Mouse (Mus musculus): ENCODE data around the gene Bst2. TPM values are rescaled to one million over a fixed set of nuclear protein-coding genes. Genes with fewer than 3 reads are reported as not detected.
"Not testable (repeated sequence)": the region's sequence is repeated elsewhere in the genome, so short reads cannot be mapped to it uniquely, and the experiment has no call there.

Bst2 gene
- polyA plus RNA-seq, 1 experiment, result 371 TPM

DNA sequence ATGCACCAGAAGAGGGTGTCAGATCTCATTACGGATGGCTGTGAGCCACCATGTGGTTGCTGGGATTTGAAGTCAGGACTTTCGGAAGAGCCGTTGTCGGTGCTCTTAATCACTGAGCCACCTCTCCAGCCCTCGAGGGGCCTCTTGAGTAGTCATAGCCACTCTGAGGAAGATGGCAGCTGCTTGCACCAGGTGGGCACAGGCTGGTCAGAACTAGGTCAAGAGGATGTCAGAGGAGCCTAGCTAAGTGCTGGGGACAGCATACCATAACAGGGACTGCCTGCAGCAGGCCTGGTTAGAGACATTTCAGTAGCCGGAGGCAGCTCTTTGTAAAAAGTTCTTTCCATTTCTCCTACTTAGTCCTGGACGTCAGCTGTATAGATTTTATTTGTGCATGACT is 13.5 kb upstream of the Bst2 start:
- DNase-seq (ENCODE audit: low read depth in 1 of 2, low spot score in 2 of 2), result no peak
- Histone ChIP-seq H3K4me1 (ENCODE audit: control insufficient read depth, insufficient read depth, insufficient read length) (no peaks in the 10 kb centered on the region), H3K27me3 (ENCODE audit: control insufficient read depth, insufficient read depth, low read length) (no peaks in the 10 kb centered on the region), H3K27ac (ENCODE audit: insufficient read depth, low read length) (no peak overlapping the region), H3K36me3 (ENCODE audit: control insufficient read depth, insufficient read depth, low read length) (peaks cover 11% of the 10 kb centered on the region), H3K4me3 (ENCODE audit: extremely low read depth, insufficient read depth, insufficient read length) (no peak overlapping the region)
- no peak for TF ChIP-seq POLR2A (IDR thresholded peaks at IDR 0.05; ENCODE audit: low read depth, low read length)
- no peak for TF ChIP-seq CTCF (IDR thresholded peaks at IDR 0.05; ENCODE audit: extremely low read depth, insufficient read depth, insufficient read length, insufficient replicate concordance)
- 83% methylated on average over 7 of the region's 7 CpGs for WGBS

DNA sequence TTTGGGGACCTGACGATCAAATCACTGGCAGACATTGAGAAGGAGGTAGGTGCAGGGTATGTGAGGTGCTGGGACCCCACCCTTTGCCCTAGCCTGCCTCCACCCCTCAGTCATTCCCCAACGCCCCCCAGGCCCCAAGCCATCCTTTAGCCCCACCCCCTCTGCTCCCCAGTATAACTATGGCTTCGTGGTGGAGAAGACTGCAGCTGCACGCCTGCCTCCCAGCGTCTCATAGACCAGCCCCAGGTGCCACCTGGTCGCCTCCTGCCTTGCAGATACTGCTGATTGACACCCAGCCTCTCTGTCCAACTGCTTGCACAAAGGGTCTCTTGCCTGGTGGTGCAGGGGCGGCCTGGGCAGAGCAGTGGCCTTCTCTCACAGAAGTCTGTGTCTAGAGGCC is 10.3 kb upstream of the Bst2 start:
- WGBS, result 83% methylated on average over 7 of the region's 7 CpGs
- peaks cover 5% of the 10 kb centered on the region for H3K4me1 ChIP-seq (ENCODE audit: control insufficient read depth, insufficient read depth, insufficient read length)
- H3K36me3 ChIP-seq (ENCODE audit: control insufficient read depth, insufficient read depth, low read length), result peaks cover 18% of the 10 kb centered on the region
- no peak for DNase-seq (ENCODE audit: low read depth in 1 of 2, low spot score in 2 of 2)
- no peaks in the 10 kb centered on the region for H3K27me3 ChIP-seq (ENCODE audit: control insufficient read depth, insufficient read depth, low read length)
- H3K4me3 ChIP-seq (ENCODE audit: extremely low read depth, insufficient read depth, insufficient read length), result no peak overlapping the region
- no peak overlapping the region for H3K27ac ChIP-seq (ENCODE audit: insufficient read depth, low read length)
- TF ChIP-seq POLR2A (IDR thresholded peaks at IDR 0.05; ENCODE audit: low read depth, low read length) (no peak), CTCF (IDR thresholded peaks at IDR 0.05; ENCODE audit: extremely low read depth, insufficient read depth, insufficient read length, insufficient replicate concordance) (no peak)

DNA sequence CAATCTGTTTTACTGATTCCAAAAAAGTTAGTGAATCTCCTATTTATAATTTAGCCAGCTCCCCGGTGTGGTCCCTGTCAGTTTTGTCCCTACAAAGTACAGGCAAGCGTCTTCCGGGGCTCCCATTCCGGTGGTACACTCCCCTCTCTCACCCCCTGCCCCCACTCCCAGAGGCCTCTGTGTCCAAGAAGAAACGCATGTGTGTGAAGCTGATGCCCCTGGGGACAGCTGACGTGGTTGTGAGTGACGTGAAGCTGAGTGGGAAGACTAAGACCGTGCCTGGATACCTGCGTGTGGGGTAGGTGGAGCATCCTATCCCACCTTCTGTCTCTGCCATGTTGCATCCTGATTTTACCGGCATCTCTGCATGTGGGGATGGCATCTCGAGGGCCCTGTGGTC is 7.8 kb upstream of the Bst2 start:
- H3K27me3 ChIP-seq (ENCODE audit: control insufficient read depth, insufficient read depth, low read length), result no peaks in the 10 kb centered on the region
- WGBS, result 95% methylated on average over 11 of the region's 11 CpGs
- TF ChIP-seq POLR2A (IDR thresholded peaks at IDR 0.05; ENCODE audit: low read depth, low read length), result no peak
- TF ChIP-seq CTCF (IDR thresholded peaks at IDR 0.05; ENCODE audit: extremely low read depth, insufficient read depth, insufficient read length, insufficient replicate concordance), result no peak
- DNase-seq (ENCODE audit: low read depth in 1 of 2, low spot score in 2 of 2), result no peak
- H3K4me1 ChIP-seq (ENCODE audit: control insufficient read depth, insufficient read depth, insufficient read length), result peaks cover 5% of the 10 kb centered on the region
- peaks cover 18% of the 10 kb centered on the region for H3K36me3 ChIP-seq (ENCODE audit: control insufficient read depth, insufficient read depth, low read length)
- no peak overlapping the region for H3K27ac ChIP-seq (ENCODE audit: insufficient read depth, low read length)
- no peak overlapping the region for H3K4me3 ChIP-seq (ENCODE audit: extremely low read depth, insufficient read depth, insufficient read length)

DNA sequence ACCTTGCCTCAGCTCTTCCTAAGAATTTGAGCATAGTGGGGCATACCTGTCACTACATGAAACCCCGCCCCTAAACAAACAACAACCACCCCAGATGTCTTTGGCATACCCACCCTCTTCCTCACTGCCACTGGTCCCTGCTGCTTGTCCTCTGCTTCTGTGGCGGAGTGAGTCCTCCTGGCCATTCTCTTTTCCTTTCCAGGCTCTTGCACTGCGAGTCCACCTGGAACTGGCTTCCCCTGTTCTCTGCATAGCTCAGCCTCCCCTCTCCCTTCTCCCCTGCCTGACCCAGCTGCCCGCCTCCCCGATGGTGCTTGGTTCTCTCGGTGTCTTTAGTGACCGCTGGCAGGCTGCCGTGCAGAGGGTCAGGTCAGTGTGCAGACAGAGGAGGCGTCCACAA is 6.5 kb upstream of the Bst2 start:
- DNase-seq (ENCODE audit: low read depth in 1 of 2, low spot score in 2 of 2), result no peak
- no peaks in the 10 kb centered on the region for H3K27me3 ChIP-seq (ENCODE audit: control insufficient read depth, insufficient read depth, low read length)
- TF ChIP-seq CTCF (IDR thresholded peaks at IDR 0.05; ENCODE audit: extremely low read depth, insufficient read depth, insufficient read length, insufficient replicate concordance), result no peak
- H3K4me1 ChIP-seq (ENCODE audit: control insufficient read depth, insufficient read depth, insufficient read length), result peaks cover 5% of the 10 kb centered on the region
- H3K4me3 ChIP-seq (ENCODE audit: extremely low read depth, insufficient read depth, insufficient read length), result no peak overlapping the region
- no peak overlapping the region for H3K27ac ChIP-seq (ENCODE audit: insufficient read depth, low read length)
- WGBS, result 91% methylated on average over 9 of the region's 9 CpGs
- peaks cover 18% of the 10 kb centered on the region for H3K36me3 ChIP-seq (ENCODE audit: control insufficient read depth, insufficient read depth, low read length)

DNA sequence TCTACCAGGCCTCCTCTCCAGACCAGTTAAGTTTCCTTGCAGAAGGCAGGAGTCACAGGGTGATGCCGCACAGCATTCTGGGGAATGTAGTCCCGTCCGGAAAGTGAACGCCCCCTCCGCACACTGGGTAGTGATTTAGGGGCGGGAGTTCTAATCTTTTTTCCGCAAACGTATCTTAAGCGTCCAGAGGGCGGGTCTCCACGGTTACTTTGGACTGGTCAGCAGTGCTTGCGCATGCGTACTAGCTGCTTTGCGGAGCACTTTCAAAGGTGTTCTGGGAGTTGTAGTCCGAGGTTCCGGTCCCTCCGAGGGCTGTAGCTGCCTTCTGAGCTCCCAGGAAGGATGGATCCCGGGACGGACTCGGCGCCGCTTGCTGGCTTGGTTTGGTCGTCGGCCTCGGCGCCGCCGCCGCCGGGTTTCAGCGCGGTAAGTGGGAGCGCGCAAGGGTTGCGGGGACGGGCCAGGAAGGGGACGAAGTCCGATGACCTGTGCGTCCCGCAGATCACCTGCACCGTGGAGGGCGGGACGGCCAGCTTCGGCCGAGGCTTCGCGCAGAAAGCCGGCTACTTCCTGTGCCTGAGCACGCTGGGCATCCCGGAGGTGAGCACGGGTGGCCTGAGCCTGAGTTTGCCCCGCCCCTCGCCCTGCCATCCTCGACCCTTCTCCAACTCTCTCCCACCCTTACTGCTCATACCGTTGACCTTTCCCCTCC is 5.5 kb upstream of the Bst2 start, which contains the start of gene Mvb12a:
Gene Mvb12a, plus strand, starts transcription at position 291 of the 712 bp plus-strand sequence.
- no peaks in the 10 kb centered on the region for H3K27me3 ChIP-seq (ENCODE audit: control insufficient read depth, insufficient read depth, low read length)
- DNase-seq (ENCODE audit: low read depth in 1 of 2, low spot score in 2 of 2), result peak; percentile 96 to 98
- peaks cover 5% of the 10 kb centered on the region for H3K4me1 ChIP-seq (ENCODE audit: control insufficient read depth, insufficient read depth, insufficient read length)
- H3K36me3 ChIP-seq (ENCODE audit: control insufficient read depth, insufficient read depth, low read length), result peaks cover 16% of the 10 kb centered on the region
- peak within 1 kb of the TSS; percentile 86 for H3K4me3 ChIP-seq (ENCODE audit: extremely low read depth, insufficient read depth, insufficient read length)
- under 1% methylated on average over 55 of the region's 55 CpGs for WGBS
- TF ChIP-seq POLR2A (IDR thresholded peaks at IDR 0.05; ENCODE audit: low read depth, low read length) (peak; percentile 9; the same call in 1 of the 2 replicates), CTCF (IDR thresholded peaks at IDR 0.05; ENCODE audit: extremely low read depth, insufficient read depth, insufficient read length, insufficient replicate concordance) (no peak)
- peak within 1 kb of the TSS; percentile 62 for H3K27ac ChIP-seq (ENCODE audit: insufficient read depth, low read length)

DNA sequence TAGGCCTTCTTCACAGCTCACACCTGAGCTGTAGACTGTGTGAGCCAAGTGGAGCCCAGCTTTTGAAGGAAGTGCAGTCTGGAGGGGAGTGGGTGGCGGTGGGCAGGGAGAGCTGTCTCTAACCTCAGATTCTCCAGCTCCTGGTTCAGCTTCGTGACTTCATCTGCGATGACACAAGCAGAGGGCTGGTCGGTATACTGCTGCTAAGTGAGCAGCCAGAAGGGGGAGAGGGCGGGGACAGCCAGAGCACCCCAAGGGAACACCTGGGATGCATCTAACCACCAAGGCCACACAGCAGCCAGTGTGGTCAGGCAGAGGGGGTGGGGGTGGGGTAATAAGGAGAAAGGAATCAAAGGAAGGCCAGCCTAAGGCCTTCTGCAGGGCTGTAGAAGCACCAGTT is 1.6 kb downstream of the Bst2 start:
- no peak for DNase-seq (ENCODE audit: low read depth in 1 of 2, low spot score in 2 of 2)
- Histone ChIP-seq H3K27me3 (ENCODE audit: control insufficient read depth, insufficient read depth, low read length) (no peaks in the 10 kb centered on the region), H3K4me1 (ENCODE audit: control insufficient read depth, insufficient read depth, insufficient read length) (peaks cover 12% of the 10 kb centered on the region; the same call in 1 of the 2 replicates), H3K27ac (ENCODE audit: insufficient read depth, low read length) (no peak overlapping the region), H3K36me3 (ENCODE audit: control insufficient read depth, insufficient read depth, low read length) (no peaks in the 10 kb centered on the region), H3K4me3 (ENCODE audit: extremely low read depth, insufficient read depth, insufficient read length) (peak overlapping the region; percentile 16; the same call in 1 of the 2 replicates)
- TF ChIP-seq CTCF (IDR thresholded peaks at IDR 0.05; ENCODE audit: extremely low read depth, insufficient read depth, insufficient read length, insufficient replicate concordance) (no peak), POLR2A (IDR thresholded peaks at IDR 0.05; ENCODE audit: low read depth, low read length) (no peak)
- 23% methylated on average over 5 of the region's 5 CpGs for WGBS

DNA sequence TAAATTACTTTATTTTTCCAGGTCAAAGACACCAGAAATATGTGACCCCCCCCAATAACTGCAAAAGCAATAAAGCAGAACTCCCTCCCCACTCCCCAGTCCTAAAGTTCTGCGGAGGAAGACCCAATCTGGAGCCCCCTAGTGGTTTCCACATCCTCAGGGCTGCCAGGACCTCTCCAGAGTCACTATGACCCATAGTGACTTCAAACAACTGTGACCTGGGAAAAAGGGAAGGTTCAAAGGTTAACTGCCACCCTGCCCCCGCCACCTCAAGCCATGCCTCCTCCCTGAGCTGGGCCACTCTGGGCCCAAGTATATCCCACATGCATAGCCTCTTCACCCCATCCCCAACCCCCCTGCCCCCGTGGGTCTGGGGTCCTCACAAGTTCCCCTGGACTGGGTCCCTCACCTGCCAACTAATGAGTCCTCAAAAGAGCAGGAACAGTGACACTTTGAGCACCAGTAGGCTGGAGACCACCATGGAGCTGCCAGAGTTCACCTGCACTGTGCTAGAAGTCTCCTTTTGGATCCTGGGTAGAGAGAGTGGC is 2.9 kb downstream of the Bst2 start:
- H3K27ac ChIP-seq (ENCODE audit: insufficient read depth, low read length), result no peak overlapping the region
- peaks cover 12% of the 10 kb centered on the region; the same call in 1 of the 2 replicates for H3K4me1 ChIP-seq (ENCODE audit: control insufficient read depth, insufficient read depth, insufficient read length)
- no peaks in the 10 kb centered on the region for H3K27me3 ChIP-seq (ENCODE audit: control insufficient read depth, insufficient read depth, low read length)
- no peak for DNase-seq (ENCODE audit: low read depth in 1 of 2, low spot score in 2 of 2)
- no peak for TF ChIP-seq POLR2A (IDR thresholded peaks at IDR 0.05; ENCODE audit: low read depth, low read length)
- no peak for TF ChIP-seq CTCF (IDR thresholded peaks at IDR 0.05; ENCODE audit: extremely low read depth, insufficient read depth, insufficient read length, insufficient replicate concordance)
- no peak overlapping the region for H3K4me3 ChIP-seq (ENCODE audit: extremely low read depth, insufficient read depth, insufficient read length)
- no peaks in the 10 kb centered on the region for H3K36me3 ChIP-seq (ENCODE audit: control insufficient read depth, insufficient read depth, low read length)
- WGBS, result 74% methylated on average over 3 of the region's 3 CpGs

DNA sequence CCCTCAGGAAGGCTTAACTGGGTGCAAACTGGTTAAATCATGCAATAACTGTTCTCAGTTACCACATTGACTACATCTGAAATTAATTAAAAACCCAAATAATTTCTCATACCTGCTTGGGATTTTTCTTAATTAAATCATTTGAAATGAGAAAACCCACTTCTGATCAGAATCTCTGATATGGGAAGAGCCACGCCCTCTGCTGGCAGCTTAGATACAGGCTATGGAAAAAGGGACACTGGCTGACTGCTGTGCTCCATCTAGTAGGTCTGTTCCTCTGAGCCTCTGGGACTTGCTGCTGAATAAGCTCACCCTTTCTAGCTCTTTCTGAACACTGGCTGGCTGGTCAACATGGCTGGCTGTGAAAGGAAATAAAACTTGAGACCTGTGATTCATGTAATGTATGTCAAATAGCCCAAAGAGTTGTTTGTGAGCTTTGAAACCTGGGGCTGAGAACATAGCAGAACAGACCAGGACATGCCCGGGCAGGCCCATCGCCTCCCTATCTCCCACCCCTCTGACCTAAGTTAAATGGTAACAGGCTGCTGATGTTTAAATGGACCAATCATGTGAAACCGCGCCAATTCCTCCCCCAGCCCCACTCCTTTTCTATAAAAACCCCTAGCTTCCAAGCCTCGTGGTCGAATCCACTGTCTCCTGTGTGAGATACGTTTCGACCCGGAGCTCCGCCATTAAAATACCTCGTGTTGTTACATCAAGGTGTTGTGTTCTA is 6.4 kb downstream of the Bst2 start:
- H3K27me3 ChIP-seq (ENCODE audit: control insufficient read depth, insufficient read depth, low read length); H3K27ac ChIP-seq (ENCODE audit: insufficient read depth, low read length); H3K36me3 ChIP-seq (ENCODE audit: control insufficient read depth, insufficient read depth, low read length); H3K4me1 ChIP-seq (ENCODE audit: control insufficient read depth, insufficient read depth, insufficient read length); DNase-seq (ENCODE audit: low read depth in 1 of 2, low spot score in 2 of 2); H3K4me3 ChIP-seq (ENCODE audit: extremely low read depth, insufficient read depth, insufficient read length): not testable (repeated sequence)
- WGBS, result 81% methylated on average over 8 of the region's 12 CpGs

Data from spleen, adult 2 months (tissue).